Mouse (Mus musculus) intestine, postnatal 0 days (tissue): ENCODE measurements at regions not wholly inside any gene's neighbourhood (a gene's known extent, or its start where the extent isn't known, plus 50 kb on each side); places are given as distances from the start of the nearest gene placed in this dataset.

Source experiments
- ATAC-seq: fragments of 200-750 bp; cut with Nextera tagmentation; 2 replicates; pipeline ENCODE4 v1.8.0; 2017; ENCODE audit warnings: mild to moderate bottlenecking, moderate TSS enrichment, moderate library complexity
- H3K27ac ChIP-seq: fragments of 300-500 bp; sonication (generic); 2 replicates; pipeline ENCODE4 v1.5.1; 2014; ENCODE audit warnings: mild to moderate bottlenecking, low read depth, low read length, moderate library complexity
- H3K27me3 ChIP-seq: fragments of 300-500 bp; sonication (generic); replicated peaks from 2 replicates; pipeline ENCODE4 v1.6.1; 2014; ENCODE audit warnings: low read length, mixed read lengths; ENCODE audit not compliant: control insufficient read depth, insufficient read depth
- H3K36me3 ChIP-seq: fragments of 300-500 bp; sonication (generic); 2 replicates; pipeline ENCODE4 v1.6.1; 2014; ENCODE audit warnings: mild to moderate bottlenecking, moderate library complexity; ENCODE audit not compliant: control insufficient read depth, insufficient read depth
- H3K4me1 ChIP-seq: fragments of 300-500 bp; sonication (generic); replicated peaks from 2 replicates; pipeline ENCODE4 v1.6.1; 2014; ENCODE audit warnings: antibody characterized with exemption, low read length, mixed read lengths; ENCODE audit not compliant: control insufficient read depth, insufficient read depth
- H3K4me2 ChIP-seq: fragments of 300-500 bp; sonication (generic); replicated peaks from 2 replicates; pipeline ENCODE4 v1.6.1; 2014; ENCODE audit warnings: low read depth, mild to moderate bottlenecking, moderate library complexity
- H3K4me3 ChIP-seq: fragments of 300-500 bp; sonication (generic); 2 replicates; pipeline ENCODE4 v1.5.1; 2014; ENCODE audit warnings: low read depth, low read length
- H3K9ac ChIP-seq: fragments of 300-500 bp; sonication (generic); 2 replicates; pipeline ENCODE4 v1.6.1; 2014; ENCODE audit warnings: mild to moderate bottlenecking, low read depth, low read length
- H3K9me3 ChIP-seq: fragments of 300-500 bp; sonication (generic); 2 replicates; pipeline ENCODE4 v1.6.1; 2016; ENCODE audit warnings: mixed run types; ENCODE audit not compliant: control insufficient read depth
- CTCF ChIP-seq: sonication (generic); IDR thresholded peaks from 2 replicates; pipeline ENCODE4 v1.5.1; 2016; ENCODE audit warnings: low read depth, mild to moderate bottlenecking, control low read depth, antibody characterized with exemption, moderate library complexity
- WGBS: fragments of 180-500 bp; shearing (Covaris S2); extraction: QIAGEN DNeasy Blood & Tissue Kit; methylation state at CpG from one replicate; pipeline ENCODE4 v1.1.7; 2014; 5-methylcytosine and 5-hydroxymethylcytosine counted together

DNA sequence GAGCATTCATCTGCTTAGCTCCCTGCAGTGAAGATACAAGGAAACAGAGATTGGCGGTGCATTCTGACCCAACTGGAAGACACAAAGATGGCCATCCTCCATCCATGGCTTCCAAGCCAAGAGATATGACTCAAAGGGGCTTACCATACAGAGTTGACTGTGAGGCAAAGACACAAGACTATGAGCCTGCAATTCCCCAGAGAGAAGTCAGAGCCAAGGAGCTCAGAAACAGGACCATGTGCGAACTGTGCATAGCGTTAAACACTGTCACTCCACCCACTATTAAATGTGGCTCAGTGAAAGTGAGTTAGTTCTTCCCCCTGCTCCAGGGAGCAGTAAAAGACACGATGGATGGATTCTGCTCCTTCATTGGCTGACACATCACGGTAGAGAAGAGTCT lies 500.1 kb upstream of the Tnp1 start:
- Histone ChIP-seq H3K9me3 (no peaks in the 10 kb centered on the region), H3K27me3 (no peaks in the 10 kb centered on the region), H3K36me3 (no peaks in the 10 kb centered on the region), H3K4me2 (no peak overlapping the region), H3K27ac (no peak overlapping the region), H3K9ac (no peak overlapping the region), H3K4me1 (no peaks in the 10 kb centered on the region), H3K4me3 (no peak overlapping the region)
- 85% methylated on average over 5 of the region's 5 CpGs for WGBS
- TF ChIP-seq CTCF: no peak
- ATAC-seq: no peak

DNA sequence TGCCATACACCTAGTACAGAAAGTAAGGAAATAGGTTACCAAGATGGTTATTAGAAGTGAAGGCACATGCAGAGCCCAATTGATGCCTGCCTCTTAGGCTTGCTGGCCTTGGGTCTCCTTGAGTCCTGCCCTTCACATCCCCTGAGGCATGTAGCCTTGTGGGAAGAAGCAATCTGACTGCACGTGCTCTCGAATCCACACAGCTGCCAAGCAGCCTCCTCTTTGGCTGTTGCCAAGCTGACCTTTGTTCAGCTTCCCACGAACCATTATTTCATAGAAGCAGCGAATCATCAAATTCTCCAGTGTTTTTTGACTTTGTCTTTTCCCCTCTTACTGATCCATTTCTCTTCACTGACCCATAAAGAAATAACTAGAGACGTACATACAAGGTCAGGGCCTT lies 498.1 kb upstream of the Tnp1 start:
- Histone ChIP-seq H3K36me3 (no peaks in the 10 kb centered on the region), H3K4me3 (no peak overlapping the region), H3K27me3 (no peaks in the 10 kb centered on the region), H3K27ac (no peak overlapping the region), H3K4me1 (no peaks in the 10 kb centered on the region), H3K9ac (no peak overlapping the region), H3K4me2 (no peak overlapping the region), H3K9me3 (no peaks in the 10 kb centered on the region)
- 56% methylated on average over 5 of the region's 5 CpGs for WGBS
- no peak for ATAC-seq
- TF ChIP-seq CTCF: no peak

DNA sequence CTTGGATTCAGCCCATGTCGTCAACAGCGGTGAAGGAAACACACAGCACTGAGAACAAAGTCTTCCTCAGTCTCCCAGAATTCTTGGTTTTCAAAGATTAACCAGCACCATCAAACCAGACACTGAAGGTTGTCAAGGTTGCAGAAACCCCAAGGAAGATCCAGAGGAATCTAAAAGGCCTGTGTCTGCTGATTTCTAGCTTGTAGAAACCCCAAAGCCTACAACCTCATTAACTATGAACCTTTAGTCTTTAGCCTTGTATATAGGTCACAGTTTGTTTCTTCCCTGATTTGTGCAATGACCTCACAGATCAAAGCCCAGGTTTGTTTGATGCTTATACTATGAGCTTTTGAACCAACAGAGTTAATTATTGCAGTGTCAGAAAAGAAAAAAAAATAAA lies 497.1 kb upstream of the Tnp1 start:
- no peak overlapping the region for H3K4me3 ChIP-seq
- WGBS: 96% methylated on average over 2 of the region's 2 CpGs
- no peak overlapping the region for H3K27ac ChIP-seq
- H3K36me3 ChIP-seq: no peaks in the 10 kb centered on the region
- no peak for ATAC-seq
- H3K9me3 ChIP-seq: no peaks in the 10 kb centered on the region
- no peak overlapping the region for H3K9ac ChIP-seq
- no peak overlapping the region for H3K4me2 ChIP-seq
- TF ChIP-seq CTCF: no peak
- H3K27me3 ChIP-seq: no peaks in the 10 kb centered on the region
- H3K4me1 ChIP-seq: no peaks in the 10 kb centered on the region

DNA sequence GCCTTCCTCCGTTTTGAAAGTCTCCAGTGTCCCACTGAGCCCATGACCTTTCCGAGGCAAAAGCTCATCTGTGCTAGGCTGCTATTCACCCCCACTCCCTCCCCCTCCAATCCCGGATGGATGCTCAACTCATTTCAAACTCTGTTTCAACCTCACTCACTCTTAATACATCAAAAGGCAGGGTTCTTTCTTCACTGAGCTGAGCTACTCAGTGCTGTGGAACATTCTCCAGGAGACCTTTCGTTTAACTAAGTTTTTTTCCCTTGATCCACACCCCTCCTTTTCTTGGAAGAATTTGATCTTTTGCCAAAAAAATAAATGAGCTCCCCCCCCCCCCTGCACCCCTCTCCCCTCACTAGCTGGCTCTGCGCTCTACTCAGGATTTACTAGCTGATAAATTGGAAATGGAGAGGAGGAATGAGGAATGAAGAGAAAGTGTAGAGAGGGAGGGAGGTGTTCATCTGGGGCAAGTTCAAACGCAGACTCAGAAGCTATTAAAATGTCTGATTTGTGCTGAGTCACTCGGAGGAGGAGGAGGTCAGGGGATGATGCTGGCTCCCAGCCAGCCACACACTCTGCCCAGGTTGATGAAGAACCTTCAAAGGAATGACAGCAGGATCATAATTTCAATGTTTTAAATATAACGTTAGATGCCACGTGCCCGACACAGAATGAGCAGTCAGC lies 491.5 kb upstream of the Tnp1 start:
- no peaks in the 10 kb centered on the region for H3K4me1 ChIP-seq
- H3K27me3 ChIP-seq: no peaks in the 10 kb centered on the region
- H3K9me3 ChIP-seq: no peaks in the 10 kb centered on the region
- H3K4me2 ChIP-seq: no peak overlapping the region
- no peak overlapping the region for H3K27ac ChIP-seq
- H3K36me3 ChIP-seq: no peaks in the 10 kb centered on the region
- TF ChIP-seq CTCF: no peak
- no peak overlapping the region for H3K4me3 ChIP-seq
- ATAC-seq: no peak
- WGBS: 54% methylated on average over 10 of the region's 10 CpGs
- H3K9ac ChIP-seq: no peak overlapping the region

DNA sequence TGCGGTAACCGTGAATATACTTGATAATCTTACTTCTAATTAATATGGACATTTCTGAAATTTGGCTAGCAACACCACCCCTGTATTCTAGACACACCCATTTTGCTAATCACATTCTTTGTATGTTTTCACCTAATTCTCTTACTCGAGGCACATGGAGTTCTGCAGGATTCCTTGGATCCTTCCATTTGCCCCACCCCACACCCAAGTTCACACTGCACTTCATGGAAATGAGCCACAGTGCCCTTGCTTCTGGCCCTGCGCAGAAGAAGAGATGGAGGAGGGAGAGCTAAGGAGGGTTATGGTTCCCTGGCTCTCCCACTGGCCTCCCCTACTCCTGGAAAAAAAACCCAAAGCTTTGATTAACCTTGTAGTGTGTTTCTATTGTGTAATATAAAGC lies 487.9 kb upstream of the Tnp1 start:
- no peaks in the 10 kb centered on the region for H3K36me3 ChIP-seq
- WGBS: 83% methylated on average over 4 of the region's 4 CpGs
- no peak for TF ChIP-seq CTCF
- H3K27ac ChIP-seq: no peak overlapping the region
- H3K9me3 ChIP-seq: no peaks in the 10 kb centered on the region
- no peak for ATAC-seq
- no peak overlapping the region for H3K4me2 ChIP-seq
- H3K4me1 ChIP-seq: no peaks in the 10 kb centered on the region
- H3K27me3 ChIP-seq: no peaks in the 10 kb centered on the region
- no peak overlapping the region for H3K9ac ChIP-seq
- H3K4me3 ChIP-seq: no peak overlapping the region

DNA sequence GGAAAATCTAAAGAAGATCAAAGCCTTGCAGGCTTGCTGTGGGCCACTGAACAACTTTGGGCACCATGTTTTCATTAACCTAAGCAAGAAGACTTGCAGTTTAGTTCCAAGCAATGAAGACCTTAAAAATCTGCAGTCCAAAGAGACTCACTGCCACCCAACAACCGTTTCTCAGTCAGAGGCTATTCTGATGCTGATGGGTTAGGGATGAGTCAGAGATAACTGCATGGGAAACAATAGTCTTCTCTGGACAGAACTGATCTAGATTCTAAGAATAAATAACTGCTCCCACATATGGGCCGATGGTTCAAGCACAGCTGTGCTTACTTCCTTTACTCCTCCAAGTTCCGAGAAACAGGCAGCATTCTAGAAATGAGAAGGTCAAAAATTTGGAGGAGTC lies 485.0 kb upstream of the Tnp1 start:
- Histone ChIP-seq H3K36me3 (no peaks in the 10 kb centered on the region), H3K4me2 (no peak overlapping the region), H3K27me3 (no peaks in the 10 kb centered on the region), H3K9ac (no peak overlapping the region), H3K9me3 (no peaks in the 10 kb centered on the region), H3K4me3 (no peak overlapping the region), H3K4me1 (no peaks in the 10 kb centered on the region), H3K27ac (no peak overlapping the region)
- WGBS: 65% methylated on average over 3 of the region's 3 CpGs
- no peak for TF ChIP-seq CTCF
- no peak for ATAC-seq
